ENCODE assay signal across 18 mouse cellular contexts in the genomic region with DNA sequence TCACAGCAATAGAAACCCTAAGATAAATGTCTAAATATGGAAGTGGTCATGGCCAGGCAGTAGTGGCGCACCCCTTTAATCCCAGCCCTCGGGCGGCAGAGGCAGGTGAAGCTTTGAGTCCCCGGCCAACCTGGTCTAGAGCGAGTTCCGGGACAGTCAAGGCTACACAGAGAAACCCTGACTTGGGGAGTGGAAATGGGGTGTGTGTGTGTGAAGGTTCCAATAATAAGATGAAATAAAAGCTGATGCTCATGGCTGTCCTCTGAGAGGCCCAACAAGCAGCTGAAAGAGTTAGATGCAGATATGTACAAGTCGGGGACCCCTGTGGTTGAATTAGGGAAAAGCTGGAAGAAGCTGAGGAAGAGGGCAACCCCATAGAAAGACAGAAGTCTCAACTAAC. TPM values are rescaled to one million over a fixed set of nuclear protein-coding genes. Genes with fewer than 3 reads are reported as not detected.
"Had no signal": no experiment of that assay in that cellular context is flagged by ENCODE, and none has a peak within 500 bp of the region (broad histone marks: within the 10 kb centered on the region; RNA-seq: fewer than 3 reads in every experiment).

No protein-coding gene starts in this region.

- H3K4me3 ChIP-seq: neural tube, embryonic 13.5 days; neural tube, embryonic 15.5 days; stomach, embryonic 15.5 days had no signal

- H3K4me2 ChIP-seq: neural tube, embryonic 13.5 days; neural tube, embryonic 15.5 days; stomach, embryonic 15.5 days had no signal

- H3K27me3 ChIP-seq: neural tube, embryonic 13.5 days; neural tube, embryonic 15.5 days; stomach, embryonic 15.5 days had no signal

- H3K4me1 ChIP-seq: neural tube, embryonic 13.5 days; neural tube, embryonic 15.5 days; stomach, embryonic 15.5 days had no signal

- H3K9me3 ChIP-seq: neural tube, embryonic 13.5 days; neural tube, embryonic 15.5 days; stomach, embryonic 15.5 days had no signal

- H3K9ac ChIP-seq: neural tube, embryonic 13.5 days; neural tube, embryonic 15.5 days; stomach, embryonic 15.5 days had no signal

- DNase-seq: retina, postnatal 1 day; right cerebral cortex, adult 18-20 months; right cerebral cortex, postnatal 14 days; right cerebral cortex, postnatal 25 days; right cerebral cortex, postnatal 4 days; spleen, adult 18-20 months; thymus, adult 18-20 months; thymus, adult 2 months; thymus, postnatal 14 days; thymus, postnatal 25 days; thymus, postnatal 36 days; thymus, postnatal 4 days had no signal

- H3K27ac ChIP-seq: neural tube, embryonic 13.5 days; neural tube, embryonic 15.5 days; stomach, embryonic 15.5 days; stomach, postnatal 0 days had no signal

RNA-seq across cellular contexts. Expression of a gene that starts 53.8 kb away (rescaled TPM):
- polyA plus RNA-seq: neural tube, embryonic 13.5 days; neural tube, embryonic 14.5 days; small intestine, adult 2 months had no signal
